7 mouse cellular contexts compared by ENCODE assay signal in genomic region chr5:24749731-24750130, GRCm38 (mm10). TPM values are rescaled to one million over a fixed set of nuclear protein-coding genes. Genes with fewer than 3 reads are reported as not detected.
DNase-seq lines count a peak whose midpoint lies in the region; ATAC-seq and TF ChIP-seq lines count a peak whose summit lies in the region.

No protein-coding gene starts in this region.

- TF ChIP-seq EP300 in lung, postnatal 0 days (IDR thresholded peaks at IDR 0.05) = no peak

- 56% methylated on average over 5 of the region's 5 CpGs for WGBS in lung, postnatal 0 days
- 70% methylated on average over 5 of the region's 5 CpGs for WGBS in heart, embryonic 14.5 days
- 59% methylated on average over 5 of the region's 5 CpGs for WGBS in liver, embryonic 13.5 days (ENCODE audit: insufficient replicate concordance)

- H3K4me1 ChIP-seq in lung, postnatal 0 days (ENCODE audit: insufficient read depth, low read depth, low read length) = no peaks in the 10 kb centered on the region; the same call in 1 of the 2 replicates
- peaks cover 16 to 24% of the 10 kb centered on the region in 2 experiments for H3K4me1 ChIP-seq in heart, embryonic 14.5 days (ENCODE audit: control insufficient read depth in 2 of 2, insufficient read depth in 2 of 2, low read length in 2 of 2)
- peaks cover 40% of the 10 kb centered on the region for H3K4me1 ChIP-seq in liver, embryonic 13.5 days (replicated peaks)

- no peak for TF ChIP-seq CTCF in lung, postnatal 0 days (IDR thresholded peaks at IDR 0.05)

- 0 out of 2 replicates have a peak overlapping the region, but pooled peaks have one; percentile 58 for H3K4me3 ChIP-seq in lung, postnatal 0 days (ENCODE audit: low read depth, low read length)
- peak overlapping the region in 1 of 2 experiments; percentile 62; a peak in 1 of 4 replicates for H3K4me3 ChIP-seq in heart, embryonic 14.5 days (ENCODE audit: control insufficient read depth in 1 of 2, insufficient read depth in 1 of 2, low read depth in 1 of 2, low read length in 2 of 2)
- H3K4me3 ChIP-seq in liver, embryonic 13.5 days (replicated peaks) = no peak overlapping the region

- no peaks in the 10 kb centered on the region for H3K27me3 ChIP-seq in lung, postnatal 0 days (replicated peaks; ENCODE audit: insufficient read depth, low read length)
- H3K27me3 ChIP-seq in heart, embryonic 14.5 days (ENCODE audit: control insufficient read depth, insufficient read depth, low read length) = no peaks in the 10 kb centered on the region
- H3K27me3 ChIP-seq in liver, embryonic 13.5 days = peaks cover 20% of the 10 kb centered on the region

- H3K4me2 ChIP-seq in lung, postnatal 0 days (replicated peaks; ENCODE audit: low read depth, low read length) = peak overlapping the region; percentile 89
- H3K4me2 ChIP-seq in heart, embryonic 14.5 days (ENCODE audit: low read length) = peak overlapping the region; percentile 91
- peak overlapping the region; percentile 92 for H3K4me2 ChIP-seq in liver, embryonic 13.5 days

- DNase-seq in lung, postnatal 0 days (ENCODE audit: low spot score) = no peak
- DNase-seq in lung, postnatal 25 days (ENCODE audit: low spot score) = no peak
- no peak for DNase-seq in liver, embryonic 13.5 days
- DNase-seq in adrenal gland, postnatal 25 days = no peak
- no peak for DNase-seq in gastrocnemius, postnatal 4 days (ENCODE audit: low spot score in 2 of 2)
- no peak for DNase-seq in spleen, adult 12 weeks (ENCODE audit: low spot score)

- no peaks in the 10 kb centered on the region for H3K9me3 ChIP-seq in lung, postnatal 0 days (ENCODE audit: low read length)
- no peaks in the 10 kb centered on the region for H3K9me3 ChIP-seq in heart, embryonic 14.5 days (ENCODE audit: control insufficient read depth, low read length)
- H3K9me3 ChIP-seq in liver, embryonic 13.5 days (replicated peaks) = no peaks in the 10 kb centered on the region

- no peaks in the 10 kb centered on the region for H3K36me3 ChIP-seq in lung, postnatal 0 days (ENCODE audit: insufficient read depth, low read length)
- H3K36me3 ChIP-seq in heart, embryonic 14.5 days (ENCODE audit: control insufficient read depth, insufficient read depth, low read length) = no peaks in the 10 kb centered on the region
- no peaks in the 10 kb centered on the region for H3K36me3 ChIP-seq in liver, embryonic 13.5 days

- no peak for ATAC-seq in lung, postnatal 0 days
- no peak for ATAC-seq in heart, embryonic 14.5 days (ENCODE audit: insufficient number of reproducible peaks, insufficient read depth, low FRiP score, low read depth)
- no peak for ATAC-seq in liver, embryonic 13.5 days (ENCODE audit: low read depth)

- H3K27ac ChIP-seq in lung, postnatal 0 days (ENCODE audit: low read length) = peak overlapping the region; percentile 96; the same call in 1 of the 2 replicates
- H3K27ac ChIP-seq in heart, embryonic 14.5 days (replicated peaks in 1 of 2; ENCODE audit: control insufficient read depth in 1 of 2, insufficient read depth in 1 of 2, low read depth in 2 of 2, low read length in 2 of 2) = peak overlapping the region in 1 of 2 experiments; percentile 64; a peak in 2 of 4 replicates
- no peak overlapping the region for H3K27ac ChIP-seq in liver, embryonic 13.5 days

- H3K9ac ChIP-seq in lung, postnatal 0 days (replicated peaks; ENCODE audit: low read depth) = no peak overlapping the region
- peak overlapping the region; percentile 90; the same call in 1 of the 2 replicates for H3K9ac ChIP-seq in heart, embryonic 14.5 days (ENCODE audit: low read length)
- H3K9ac ChIP-seq in liver, embryonic 13.5 days = no peak overlapping the region

RNA-seq across cellular contexts. Expression of gene Crygn, which starts 8.1 kb away (rescaled TPM):
- polyA plus RNA-seq in lung, postnatal 0 days (2015; fragmentation: Nextera tagmentation; extraction: Ambion mirVana) = 5.8 TPM in 2 replicates
- 1.5 TPM in 1 of 2 replicates, not detected in the other for polyA plus RNA-seq in heart, embryonic 14.5 days (2014; fragmentation: Nextera tagmentation; extraction: Ambion mirVana)
- polyA plus RNA-seq in liver, embryonic 13.5 days (2015; fragmentation: Nextera tagmentation; extraction: Ambion mirVana) = 0.74 TPM in 1 of 2 replicates, not detected in the other
- total RNA-seq in adrenal gland, postnatal 25 days (2021) = 2.4 TPM in 1 of 2 replicates, not detected in the other
- total RNA-seq in gastrocnemius, postnatal 4 days (2021) = not detected

RNA-seq across cellular contexts. Expression of gene Wdr86, which starts 19.2 kb away (rescaled TPM):
- polyA plus RNA-seq in lung, postnatal 0 days (2015; fragmentation: Nextera tagmentation; extraction: Ambion mirVana) = 11.0 and 12.5 TPM in 2 replicates
- polyA plus RNA-seq in heart, embryonic 14.5 days (2014; fragmentation: Nextera tagmentation; extraction: Ambion mirVana) = 7.7 and 9.6 TPM in 2 replicates
- polyA plus RNA-seq in liver, embryonic 13.5 days (2015; fragmentation: Nextera tagmentation; extraction: Ambion mirVana) = 1.5 and 2.0 TPM in 2 replicates
- total RNA-seq in adrenal gland, postnatal 25 days (2021) = 3.2 and 3.6 TPM in 2 replicates
- total RNA-seq in gastrocnemius, postnatal 4 days (2021) = 1 to 10 TPM; 2.1 to 2.3 TPM
